Mouse (Mus musculus) heart, adult 8-10 months (tissue): ENCODE results near the gene Tchhl1. TPM values are rescaled to one million over a fixed set of nuclear protein-coding genes. Genes with fewer than 3 reads are reported as not detected.
A peak's percentile ranks its signal among the peaks of the same experiment; 100 is the strongest.

Source experiments
- DNase-seq: peaks from one replicate; pipeline ENCODE4 v3.0.0; 2022; ENCODE audit warnings: low spot score
- microRNA-seq: library from miRNA; unstranded; fragments of <30 nt; microRNA quantifications from one replicate; pipeline ENCODE4 v1.2.0, GENCODE M21; 2022
- total RNA-seq, 4 experiments: library from RNA; stranded (reverse); gene quantifications; 2 replicates each; pipeline ENCODE4 v1.2.4; 2022

Tchhl1 gene
- total RNA-seq, 4 experiments from 2014 or later: not detected

- DNase-seq: no peak
Observed at GRCm38 (mm10) chr3:93504536-93505189, 36.1 kb downstream of the Tchhl1 start.

- peak; percentile 23 for DNase-seq
Observed at GRCm38 (mm10) chr3:93505960-93506863, 37.7 kb downstream of the Tchhl1 start.

GRCm38 (mm10) chr3:93506881-93507325 is 38.3 kb downstream of the Tchhl1 start:
- no peak for DNase-seq

GRCm38 (mm10) chr3:93509301-93509700 is 40.7 kb downstream of the Tchhl1 start:
- DNase-seq: no peak

- DNase-seq: no peak
Observed at GRCm38 (mm10) chr3:93511036-93511435, 42.5 kb downstream of the Tchhl1 start.

GRCm38 (mm10) chr3:93511801-93512200 is 43.2 kb downstream of the Tchhl1 start:
- DNase-seq: no peak

GRCm38 (mm10) chr3:93512386-93513101 is 44.0 kb downstream of the Tchhl1 start:
- no peak for DNase-seq

- no peak for DNase-seq
Observed at GRCm38 (mm10) chr3:93514628-93515027, 46.1 kb downstream of the Tchhl1 start.

GRCm38 (mm10) chr3:93517343-93517742 is 48.8 kb downstream of the Tchhl1 start:
- no peak for DNase-seq

GRCm38 (mm10) chr3:93519856-93520329 is 51.3 kb downstream of the Tchhl1 start:
- DNase-seq: no peak

- DNase-seq: peak; percentile 60
Observed at GRCm38 (mm10) chr3:93520330-93521193, 52.0 kb downstream of the Tchhl1 start, which contains the start of gene S100a11. Gene S100a11, plus strand, starts transcription at chr3:93520488.

Small RNA genes lying within 50 kb of the gene (microRNA-seq; reads per million reads assigned to microRNA genes)
- not detected for gene Gm22752

Other genes with a start within 250 kb of the Tchhl1 start
- not detected for gene Flg, start 195.2 kb upstream of the Tchhl1 start, total RNA-seq
- not detected for gene Hrnr, start 149.0 kb upstream of the Tchhl1 start, total RNA-seq
- not detected for gene Rptn, start 75.1 kb upstream of the Tchhl1 start, total RNA-seq
- gene Tchh, start 26.4 kb upstream of the Tchhl1 start, total RNA-seq: under 1 TPM; 0.08 to 0.22 (median 0.14) TPM
- gene S100a11, start 51.7 kb downstream of the Tchhl1 start, total RNA-seq: 10 to 100 TPM; 59.3 to 66.7 (median 61.4) TPM
- 10 to 100 TPM; 50.9 to 79.4 (median 56.8) TPM for gene S100a10, start 86.3 kb downstream of the Tchhl1 start, total RNA-seq
- gene Tdpoz2, start 183.9 kb downstream of the Tchhl1 start, total RNA-seq: not detected
- gene Tdpoz1, start 207.6 kb downstream of the Tchhl1 start, total RNA-seq: not detected
- not detected for gene Gm37596, start 224.3 kb downstream of the Tchhl1 start, total RNA-seq